9 mouse cellular contexts compared by ENCODE assay signal in genomic region chr7:144180885-144181284, GRCm38 (mm10).
DNase-seq lines count a peak whose midpoint lies in the region; ATAC-seq and TF ChIP-seq lines count a peak whose summit lies in the region.
"Had no signal": no experiment of that assay in that cellular context is flagged by ENCODE, and none has a peak within 500 bp of the region (broad histone marks: within the 10 kb centered on the region; RNA-seq: fewer than 3 reads in every experiment).

No protein-coding gene starts in this region.

- TF ChIP-seq CTCF in CH12.LX (conservative IDR thresholded peaks at IDR 0.05 in 1 of 2, IDR thresholded peaks at IDR 0.05 in 1 of 2; ENCODE audit: low read depth in 2 of 2, low read length in 2 of 2), result peak; percentile 72 to 81

- ATAC-seq in cerebellum, adult (ENCODE audit: insufficient number of reproducible peaks, low FRiP score, low TSS enrichment), result no peak
- peak; percentile 78 for ATAC-seq in megakaryocyte progenitor cell, adult 5-6 weeks (replicated peaks; ENCODE audit: poor library complexity)

- no peak overlapping the region for H3K9ac ChIP-seq in CH12.LX (ENCODE audit: insufficient read depth, low read depth)
- H3K9ac ChIP-seq: limb, embryonic 12.5 days had no signal

- no peak overlapping the region for H3K27ac ChIP-seq in CH12.LX (ENCODE audit: insufficient read depth, low read depth)
- H3K27ac ChIP-seq: limb, embryonic 12.5 days had no signal

- TF ChIP-seq RAD21 in CH12.LX (IDR thresholded peaks at IDR 0.05; ENCODE audit: low read depth, low read length), result peak; percentile 41

- H3K27me3 ChIP-seq in CH12.LX (replicated peaks), result peaks cover 74% of the 10 kb centered on the region

- no peaks in the 10 kb centered on the region for H3K4me1 ChIP-seq in CH12.LX (ENCODE audit: control insufficient read depth in 1 of 2, insufficient read depth in 2 of 2)

- peak; percentile 34 for DNase-seq in cerebellum, adult 11 months
- peak; percentile 35 for DNase-seq in CH12.LX (ENCODE audit: extremely low read depth)
- peak; percentile 22 for DNase-seq in c-Kit-positive CD71-positive TER-119-positive erythroid progenitor cells, embryonic 14.5 days (ENCODE audit: low spot score)
- DNase-seq in forelimb bud, embryonic 11.5 days (ENCODE audit: low read depth, low spot score), result peak; percentile 62
- DNase-seq in layer of hippocampus, adult 8-10 months (ENCODE audit: low spot score in 2 of 2), result peak; percentile 19 to 55
- peak; percentile 7 for DNase-seq in skeletal muscle tissue, adult 2 months (ENCODE audit: low read depth, low spot score)

- H3K79me2 ChIP-seq in CH12.LX (replicated peaks; ENCODE audit: control insufficient read depth, extremely low read depth, insufficient read depth, poor library complexity, severe bottlenecking), result no peaks in the 10 kb centered on the region

- H3K36me3 ChIP-seq in CH12.LX (replicated peaks in 1 of 2; ENCODE audit: control insufficient read depth in 1 of 2, insufficient read depth in 1 of 2, low read length in 1 of 2), result no peaks in the 10 kb centered on the region
- H3K36me3 ChIP-seq: limb, embryonic 12.5 days had no signal

- H3K4me3 ChIP-seq in CH12.LX (replicated peaks in 1 of 3; ENCODE audit: low read depth in 2 of 3, low read length in 2 of 3, poor library complexity in 1 of 3), result no peak overlapping the region
- H3K4me3 ChIP-seq: limb, embryonic 12.5 days had no signal

- no peak for TF ChIP-seq EP300 in CH12.LX (IDR thresholded peaks at IDR 0.05; ENCODE audit: low read length)

- in situ Hi-C loops in CH12.LX (cut with MboI; ENCODE audit: low pct_ligation_motif_present, low pct_unique_long_range_greater_than_20kb, low sequenced_read_pairs), result no loop called here

- H3K4me2 ChIP-seq in CH12.LX (ENCODE audit: insufficient read depth, low read depth, poor library complexity, severe bottlenecking), result no peak overlapping the region
- H3K4me2 ChIP-seq: limb, embryonic 12.5 days had no signal

- dilution Hi-C loops in CH12.LX (cut with MboI; ENCODE audit: extremely low pct_ligation_motif_present, extremely low pct_unique_long_range_greater_than_20kb, low sequenced_read_pairs), result no loop called here

- TF ChIP-seq POLR2A in CH12.LX (IDR thresholded peaks at IDR 0.05; ENCODE audit: low read depth, low read length), result no peak

- no peaks in the 10 kb centered on the region for H3K9me3 ChIP-seq in CH12.LX (replicated peaks; ENCODE audit: low read length)
- H3K9me3 ChIP-seq: limb, embryonic 12.5 days had no signal

TF ChIP-seq in CH12.LX, 34 proteins besides CTCF, POLR2A, EP300 and RAD21:
- TF ChIP-seq ZMIZ1 (IDR thresholded peaks at IDR 0.05; ENCODE audit: low read depth, low read length), result no peak
- TF ChIP-seq RCOR1 (conservative IDR thresholded peaks at IDR 0.05; ENCODE audit: low read depth, low read length), result no peak
- TF ChIP-seq SMC3 (IDR thresholded peaks at IDR 0.05; ENCODE audit: low read depth, low read length), result peak; percentile 77
- TF ChIP-seq ZNF384 (IDR thresholded peaks at IDR 0.05; ENCODE audit: low read depth, low read length), result no peak
- TF ChIP-seq NELFE (IDR thresholded peaks at IDR 0.05; ENCODE audit: low read depth, low read length), result no peak
- TF ChIP-seq MEF2A (IDR thresholded peaks at IDR 0.05; ENCODE audit: borderline replicate concordance, low read depth, low read length), result no peak
TF ChIP-seq in CH12.LX: peak in this region for 1.

Comparison
In these comparisons a context has a peak if more than half of its experiments do, and no peak if none do; other contexts are left out.
1. DNase-seq: peak in every context shown above with its lines; median percentile 62 in forelimb bud, embryonic 11.5 days; 37 in layer of hippocampus, adult 8-10 months; 35 in CH12.LX; 34 in cerebellum, adult 11 months; 22 in c-Kit-positive CD71-positive TER-119-positive erythroid progenitor cells, embryonic 14.5 days; 7 in skeletal muscle tissue, adult 2 months.